Mouse (Mus musculus): ENCODE measurements at regions not wholly inside any gene's neighbourhood (a gene's known extent, or its start where the extent isn't known, plus 50 kb on each side); places are given as distances from the start of the nearest gene placed in this dataset.

GRCm38 (mm10) chr13:71653212-71653938, 310.1 kb downstream of the Irx1 start:
- no peak for DNase-seq

DNA sequence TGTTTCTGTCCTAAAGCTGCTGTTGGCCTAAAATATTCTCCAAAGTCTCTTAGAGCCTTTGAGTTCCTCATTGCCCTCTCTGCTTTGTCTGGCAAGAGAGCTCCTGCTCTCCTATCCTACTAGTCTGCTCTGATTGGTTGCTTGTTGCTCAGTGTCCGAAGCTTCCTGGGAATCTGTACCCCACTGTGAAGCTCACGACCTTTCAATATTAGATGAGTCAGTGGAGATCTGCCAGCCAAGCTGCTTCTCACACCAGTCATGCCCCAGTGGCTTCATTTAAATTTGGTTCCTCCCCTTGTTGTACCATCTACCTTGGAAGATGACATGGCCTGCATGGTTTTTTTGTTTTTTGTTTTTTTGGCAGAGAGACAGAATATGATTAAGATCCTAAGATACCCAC, 313.6 kb downstream of the Irx1 start:
- DNase-seq: no peak

DNA sequence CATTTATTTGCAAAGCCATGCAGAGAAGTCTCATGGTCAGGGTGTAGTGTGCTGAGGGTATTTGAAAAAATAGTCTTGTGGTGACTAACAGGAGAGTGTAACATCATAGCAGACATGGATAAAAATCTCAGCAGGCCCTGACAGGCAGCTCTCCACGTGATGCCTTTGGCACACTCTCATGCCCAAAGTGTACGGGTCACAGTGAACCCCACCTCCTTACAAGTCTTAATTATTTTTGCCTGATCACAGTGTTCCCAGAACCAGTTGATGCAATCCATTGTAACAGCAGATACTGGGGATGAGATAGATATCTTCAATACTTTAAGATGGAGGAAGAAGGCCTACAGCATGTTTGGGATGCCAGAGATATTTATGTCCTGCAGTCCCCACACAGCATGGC, 314.5 kb downstream of the Irx1 start:
- no peak for DNase-seq

DNA sequence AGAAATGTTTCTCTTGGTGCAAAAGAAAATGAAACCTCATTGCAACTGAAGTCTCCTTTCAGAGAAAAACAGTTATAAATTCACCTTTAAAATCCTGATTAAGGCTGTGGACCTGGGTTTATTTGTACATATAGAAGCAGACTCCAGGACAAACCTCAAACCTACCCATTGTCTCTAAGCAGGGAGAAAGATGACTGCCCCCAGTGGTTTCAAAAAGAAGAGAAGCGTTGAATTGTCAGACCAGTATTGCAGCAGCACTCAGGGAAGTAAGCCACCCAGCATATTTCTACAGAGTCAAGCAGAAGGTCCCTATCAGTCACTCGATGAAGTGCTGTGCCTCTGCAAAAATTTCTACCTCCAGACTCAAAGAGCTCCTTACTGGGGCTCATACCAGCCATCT, 332.1 kb downstream of the Irx1 start:
- DNase-seq: no peak

- no peak for DNase-seq
Measured at GRCm38 (mm10) chr13:71617198-71617597, 346.3 kb downstream of the Irx1 start.

DNA sequence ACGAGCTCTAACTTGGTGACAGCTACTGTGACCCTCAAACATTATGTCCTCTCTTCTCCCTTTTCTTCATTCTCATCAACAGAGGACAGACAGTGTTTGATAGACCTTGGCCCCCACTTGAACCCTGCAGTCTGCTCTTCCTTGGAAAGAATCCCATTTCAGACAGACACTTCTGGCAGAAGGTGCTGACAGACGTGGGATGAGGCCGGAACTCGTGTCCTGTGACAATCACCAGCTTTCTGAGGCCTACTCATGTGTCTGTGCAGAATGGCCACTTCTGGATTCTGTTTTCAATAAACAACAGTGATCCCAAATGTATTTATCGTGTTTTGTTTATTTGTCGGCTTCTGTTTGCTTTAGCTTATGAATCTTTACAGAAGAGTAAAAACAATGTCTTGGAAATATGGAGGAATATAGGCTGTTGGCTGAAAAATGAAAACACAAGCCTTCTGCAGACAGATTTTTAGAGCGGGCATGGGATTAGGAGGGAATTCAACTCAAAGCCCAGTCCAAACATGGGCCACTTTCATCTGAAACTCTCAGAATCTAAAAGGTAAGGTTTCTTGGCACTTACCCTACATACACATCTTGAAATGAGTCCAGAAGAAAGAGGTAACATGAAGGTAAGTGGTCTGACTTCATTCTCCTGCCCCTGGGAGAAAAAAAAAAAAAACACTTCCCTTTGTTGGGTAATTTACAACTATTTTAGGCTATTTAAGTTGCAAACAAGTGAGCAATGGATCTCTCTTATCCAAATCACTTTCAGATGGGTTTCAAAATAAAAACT, 350.9 kb downstream of the Irx1 start:
- DNase-seq: no peak

- DNase-seq: no peak
Measured at GRCm38 (mm10) chr13:71582486-71582885, 381.0 kb downstream of the Irx1 start.

- no peak for DNase-seq
Measured at GRCm38 (mm10) chr13:71565895-71566294, 397.6 kb downstream of the Irx1 start.

- DNase-seq: peak; percentile 22
Measured at GRCm38 (mm10) chr13:71565388-71565787, 398.1 kb downstream of the Irx1 start.

DNA sequence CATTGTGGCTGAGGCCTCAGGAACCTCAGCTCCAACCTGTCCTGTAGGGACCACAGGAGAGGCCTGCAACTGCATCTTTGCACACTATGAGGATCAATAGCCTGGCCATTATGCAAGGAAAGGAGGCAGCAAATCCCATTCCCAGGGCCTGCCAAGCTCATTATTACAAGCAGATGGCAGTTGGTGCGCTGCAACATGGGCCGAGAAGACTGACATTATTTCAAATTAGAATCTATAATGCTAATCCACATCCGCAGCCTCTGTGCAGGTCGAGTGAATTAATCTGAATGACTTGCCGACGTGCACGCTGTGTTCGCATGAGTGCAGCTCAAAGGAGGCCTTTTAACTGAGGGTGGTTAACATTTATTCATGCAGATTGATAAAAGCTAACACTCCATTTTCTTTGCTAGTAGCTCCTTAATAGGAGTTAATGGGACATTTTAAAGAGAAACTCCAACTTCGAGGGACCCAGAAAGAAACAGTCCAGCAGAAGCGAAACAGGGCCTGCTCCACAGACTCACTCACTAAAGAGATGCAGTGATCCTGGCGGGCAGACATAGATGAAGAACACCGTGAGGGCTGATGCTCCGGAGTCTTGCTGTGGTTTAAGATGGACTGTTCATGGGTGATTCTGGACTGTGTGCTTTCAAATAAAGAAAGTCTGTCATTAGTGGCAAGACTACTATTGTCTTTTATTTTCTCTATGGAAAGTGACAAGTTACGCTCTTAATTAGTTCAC, 404.9 kb downstream of the Irx1 start:
- no peak for DNase-seq

- DNase-seq: no peak
Measured at GRCm38 (mm10) chr13:71555471-71555870, 408.1 kb downstream of the Irx1 start.

- DNase-seq: peak; percentile 13
Measured at GRCm38 (mm10) chr13:71550109-71550508, 413.4 kb downstream of the Irx1 start.

GRCm38 (mm10) chr13:71549206-71549831, 414.2 kb downstream of the Irx1 start:
- DNase-seq: no peak

DNA sequence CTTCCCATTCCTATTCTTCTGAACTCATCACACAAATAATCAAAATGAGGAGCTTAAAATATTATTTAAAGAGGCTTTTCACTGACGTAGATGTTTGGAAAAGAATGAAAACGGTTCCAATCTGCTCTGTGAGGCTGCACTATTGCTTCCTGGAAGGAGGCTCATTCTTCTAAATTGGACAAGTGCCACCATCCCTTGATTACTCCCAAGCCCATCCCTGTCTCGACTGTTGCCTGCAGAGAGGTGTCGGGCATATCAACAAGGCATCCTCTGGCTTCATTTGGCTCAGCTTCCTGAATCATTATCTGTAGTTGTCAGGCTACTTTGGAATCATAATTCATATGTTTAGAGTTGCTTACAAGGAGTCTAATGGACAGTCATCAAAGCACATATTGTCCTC, 425.3 kb downstream of the Irx1 start:
- no peak for DNase-seq

DNA sequence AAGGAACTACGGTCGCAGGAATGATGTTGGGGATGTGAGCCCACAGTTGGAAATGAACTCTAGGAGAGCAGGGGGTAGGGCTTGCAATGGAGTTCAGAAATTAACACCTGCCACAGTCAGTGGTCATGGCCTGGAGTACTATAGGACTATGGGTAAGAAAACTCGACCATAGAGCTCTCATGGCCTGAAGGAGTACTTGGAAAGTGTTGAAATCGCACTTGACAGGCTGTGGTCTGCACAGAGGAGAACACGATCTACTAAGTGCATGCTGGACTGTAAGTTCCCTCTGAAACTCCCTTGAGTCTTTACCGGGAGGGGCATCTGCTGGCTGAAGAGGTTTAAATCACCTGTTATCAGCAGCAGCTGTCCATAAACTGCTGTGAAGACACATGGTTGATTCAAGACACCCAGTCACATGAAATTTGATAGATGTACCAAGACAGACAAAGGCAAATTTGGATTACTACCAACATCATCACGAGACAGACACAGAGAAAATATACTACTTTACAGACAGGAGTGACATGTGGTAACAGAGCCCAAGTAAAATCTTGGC, 430.6 kb downstream of the Irx1 start:
- DNase-seq: no peak

DNA sequence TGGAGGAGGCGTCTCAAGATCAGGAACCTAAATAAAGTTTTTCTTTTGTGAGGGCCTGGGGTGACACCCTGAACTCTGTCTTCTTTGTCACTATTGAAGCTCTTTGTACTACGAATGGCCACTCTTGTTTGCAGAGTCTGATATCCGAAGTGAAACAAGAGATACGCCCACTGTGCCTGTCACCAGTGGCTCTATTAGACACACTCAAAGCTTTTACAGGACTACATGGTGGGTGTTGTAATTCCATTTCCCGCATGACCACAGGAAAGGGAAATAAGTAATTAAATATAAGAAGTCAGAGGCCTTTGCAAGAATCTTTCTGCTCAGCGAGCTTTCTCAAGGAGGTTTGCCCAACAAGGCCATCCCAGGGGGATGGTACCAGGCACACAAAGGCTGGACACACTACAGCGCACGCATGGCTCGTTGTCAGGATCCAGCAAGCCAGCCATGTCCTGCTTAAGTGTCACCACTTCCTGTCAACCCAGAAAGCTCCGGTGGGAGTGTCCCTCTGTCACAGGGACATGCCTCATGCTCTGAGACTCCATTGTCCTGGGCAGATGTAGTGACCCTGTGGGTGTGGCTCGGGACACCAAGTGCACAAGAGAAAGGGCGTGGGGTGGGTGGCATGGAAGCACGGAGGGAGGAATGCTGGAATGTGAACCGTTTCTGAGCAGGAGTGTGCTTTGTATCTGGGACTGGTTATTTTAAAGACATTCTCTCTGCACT, 434.0 kb downstream of the Irx1 start:
- peak; percentile 7 for DNase-seq

GRCm38 (mm10) chr13:71517776-71518175, 445.7 kb downstream of the Irx1 start:
- DNase-seq: no peak

GRCm38 (mm10) chr13:71513204-71513603, 450.3 kb downstream of the Irx1 start:
- DNase-seq: no peak

GRCm38 (mm10) chr13:71507956-71508401, 455.5 kb downstream of the Irx1 start:
- peak; percentile 44 for DNase-seq

DNA sequence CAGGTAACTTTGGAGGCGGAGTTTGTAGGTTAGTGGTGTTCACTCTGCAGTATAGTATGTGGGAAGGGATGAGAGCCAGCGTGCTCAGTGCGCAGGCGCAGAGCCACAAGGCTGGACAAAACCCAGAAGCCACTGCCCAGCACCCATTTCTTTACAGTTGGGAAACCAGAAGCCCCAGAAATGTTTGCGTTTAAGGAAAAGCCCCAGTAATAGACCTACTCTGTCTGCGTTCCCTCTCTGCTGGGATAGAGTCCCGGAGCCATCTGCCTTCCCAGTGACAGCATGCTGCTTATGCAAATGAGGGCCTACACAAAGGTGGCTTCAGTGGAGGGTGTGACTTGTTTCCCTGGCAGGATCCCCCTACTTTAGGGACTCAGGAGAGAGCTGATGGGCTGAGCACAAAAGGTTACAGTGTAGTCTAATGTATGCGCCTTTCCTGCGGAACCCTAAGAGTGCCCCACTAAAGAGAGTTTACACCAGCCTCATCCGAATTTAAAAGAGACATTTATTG, 456.0 kb downstream of the Irx1 start:
- peak; percentile 58 for DNase-seq

GRCm38 (mm10) chr13:71506777-71507176, 456.7 kb downstream of the Irx1 start:
- DNase-seq: no peak

- peak; percentile 15 for DNase-seq
Measured at GRCm38 (mm10) chr13:71489773-71490172, 473.8 kb downstream of the Irx1 start.
